Mouse (Mus musculus) stomach, embryonic 14.5 days (tissue): ENCODE measurements around the gene Rgs9. TPM values are rescaled to one million over a fixed set of nuclear protein-coding genes. Genes with fewer than 3 reads are reported as not detected.

ENCODE experiments used
- ATAC-seq: fragments of 200-750 bp; cut with Nextera tagmentation; 2 replicates; pipeline ENCODE4 v1.8.0; 2017; ENCODE audit warnings: low read depth, moderate TSS enrichment; ENCODE audit not compliant: insufficient number of reproducible peaks, insufficient read depth, low FRiP score
- H3K27ac ChIP-seq: fragments of 300-500 bp; sonication (generic); 2 replicates; pipeline ENCODE4 v1.5.1; 2014; ENCODE audit warnings: mild to moderate bottlenecking, low read length, moderate library complexity, mixed read lengths
- H3K27me3 ChIP-seq: fragments of 300-500 bp; sonication (generic); 2 replicates; pipeline ENCODE4 v1.6.1; 2014; ENCODE audit warnings: low read length, control low read depth, mixed read lengths; ENCODE audit not compliant: control insufficient read depth, insufficient read depth
- H3K36me3 ChIP-seq: fragments of 300-500 bp; sonication (generic); 2 replicates; pipeline ENCODE4 v1.6.1; 2014; ENCODE audit warnings: mild to moderate bottlenecking, control low read depth, low read length, moderate library complexity, mixed read lengths; ENCODE audit not compliant: control insufficient read depth, insufficient read depth
- H3K4me1 ChIP-seq: fragments of 300-500 bp; sonication (generic); 2 replicates; pipeline ENCODE4 v1.6.1; 2014; ENCODE audit warnings: low read length, control low read depth, mixed read lengths; ENCODE audit not compliant: control insufficient read depth, insufficient read depth
- H3K4me2 ChIP-seq: fragments of 300-500 bp; sonication (generic); replicated peaks from 2 replicates; pipeline ENCODE4 v1.6.1; 2014; ENCODE audit warnings: low read depth, low read length, control low read depth
- H3K4me3 ChIP-seq: fragments of 300-500 bp; sonication (generic); 2 replicates; pipeline ENCODE4 v1.5.1; 2014; ENCODE audit warnings: low read depth, low read length, control low read depth
- H3K9ac ChIP-seq: fragments of 300-500 bp; sonication (generic); replicated peaks from 2 replicates; pipeline ENCODE4 v1.6.1; 2014; ENCODE audit warnings: low read depth, mild to moderate bottlenecking, control low read depth, low read length, moderate library complexity, mixed read lengths
- H3K9me3 ChIP-seq: fragments of 300-500 bp; sonication (generic); 2 replicates; pipeline ENCODE4 v1.6.1; 2016; ENCODE audit warnings: low read depth, low read length, control low read depth; ENCODE audit not compliant: control insufficient read depth
- WGBS: fragments of 180-500 bp; shearing (Covaris S2); extraction: QIAGEN DNeasy Blood & Tissue Kit; methylation state at CpG from one replicate; pipeline ENCODE4 v1.1.7; 2014; 5-methylcytosine and 5-hydroxymethylcytosine counted together
- polyA plus RNA-seq: library from polyadenylated mRNA; unstranded; fragments of >200 nt; fragmentation: Nextera tagmentation; extraction: Ambion mirVana; gene quantifications from 2 replicates; pipeline ENCODE4 v1.2.1, GENCODE M21; 2014

The Rgs9 gene
- polyA plus RNA-seq, 1 experiment from 2014 or later = 1.4 TPM

- ATAC-seq = no peak
- 79% methylated on average over 1 of the region's 1 CpGs for WGBS
- no peak overlapping the region for H3K27ac ChIP-seq
Observed at GRCm38 (mm10) chr11:109284811-109285210, 13.1 kb downstream of the Rgs9 start.

DNA sequence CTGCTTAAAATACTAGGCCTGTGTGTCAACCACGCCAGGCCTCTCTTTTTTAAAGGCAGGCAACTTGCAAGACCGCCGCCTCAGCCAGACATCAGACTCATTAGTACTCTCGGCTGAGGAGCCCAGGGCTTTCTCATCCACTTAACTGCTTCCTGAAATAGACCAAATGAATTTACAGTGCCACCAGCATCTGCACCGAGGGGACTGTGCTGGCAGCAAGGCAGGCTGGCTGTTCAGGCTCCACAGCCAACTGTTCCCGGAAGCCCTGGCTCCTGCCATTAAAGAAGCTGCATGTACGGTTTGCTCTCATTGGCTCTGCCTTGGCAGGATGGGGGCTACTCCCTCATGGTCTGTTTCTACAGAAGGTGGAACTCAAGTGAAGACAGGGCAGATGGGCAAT lies 19.7 kb downstream of the Rgs9 start:
- 72% methylated on average over 7 of the region's 7 CpGs for WGBS
- no peaks in the 10 kb centered on the region for H3K27me3 ChIP-seq
- H3K9ac ChIP-seq = no peak overlapping the region
- H3K4me2 ChIP-seq = no peak overlapping the region
- H3K36me3 ChIP-seq = no peaks in the 10 kb centered on the region
- H3K9me3 ChIP-seq = no peaks in the 10 kb centered on the region
- H3K4me3 ChIP-seq = no peak overlapping the region
- H3K27ac ChIP-seq = no peak overlapping the region
- ATAC-seq = no peak
- H3K4me1 ChIP-seq = no peaks in the 10 kb centered on the region

More at GRCm38 (mm10) chr11:109284811-109285210, 13.1 kb downstream of the Rgs9 start:
- no peaks in the 10 kb centered on the region for H3K36me3 ChIP-seq
- H3K4me3 ChIP-seq = no peak overlapping the region
- no peak overlapping the region for H3K4me2 ChIP-seq
- no peaks in the 10 kb centered on the region for H3K27me3 ChIP-seq
- H3K4me1 ChIP-seq = no peaks in the 10 kb centered on the region
- no peaks in the 10 kb centered on the region for H3K9me3 ChIP-seq
- H3K9ac ChIP-seq = no peak overlapping the region

DNA sequence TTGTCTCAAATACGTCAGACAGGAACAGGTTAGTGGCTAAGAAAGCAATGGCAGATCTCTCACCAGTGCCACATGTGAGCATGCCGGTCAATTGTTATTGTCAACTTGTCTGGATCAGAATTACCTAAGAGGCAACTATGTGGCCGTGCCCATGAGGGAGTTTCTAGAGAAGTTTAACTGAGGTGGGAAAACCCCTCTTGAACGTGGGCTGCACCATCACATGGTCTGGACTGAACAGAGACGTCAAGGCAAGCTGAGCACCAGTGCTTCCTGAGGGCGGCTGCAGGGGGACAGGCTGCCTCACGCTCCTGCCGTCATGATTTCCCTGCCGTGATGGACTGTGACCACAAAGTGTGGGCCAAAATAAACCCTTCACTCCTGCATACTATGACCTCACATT lies 26.5 kb downstream of the Rgs9 start:
- no peak overlapping the region for H3K4me3 ChIP-seq
- no peak overlapping the region for H3K9ac ChIP-seq
- no peak overlapping the region for H3K4me2 ChIP-seq
- H3K4me1 ChIP-seq = 0 out of 2 replicates have a peak, but pooled peaks cover 3% of the 10 kb centered on the region
- ATAC-seq = no peak
- no peaks in the 10 kb centered on the region for H3K27me3 ChIP-seq
- no peaks in the 10 kb centered on the region for H3K9me3 ChIP-seq
- 86% methylated on average over 9 of the region's 9 CpGs for WGBS
- H3K36me3 ChIP-seq = no peaks in the 10 kb centered on the region
- no peak overlapping the region for H3K27ac ChIP-seq

DNA sequence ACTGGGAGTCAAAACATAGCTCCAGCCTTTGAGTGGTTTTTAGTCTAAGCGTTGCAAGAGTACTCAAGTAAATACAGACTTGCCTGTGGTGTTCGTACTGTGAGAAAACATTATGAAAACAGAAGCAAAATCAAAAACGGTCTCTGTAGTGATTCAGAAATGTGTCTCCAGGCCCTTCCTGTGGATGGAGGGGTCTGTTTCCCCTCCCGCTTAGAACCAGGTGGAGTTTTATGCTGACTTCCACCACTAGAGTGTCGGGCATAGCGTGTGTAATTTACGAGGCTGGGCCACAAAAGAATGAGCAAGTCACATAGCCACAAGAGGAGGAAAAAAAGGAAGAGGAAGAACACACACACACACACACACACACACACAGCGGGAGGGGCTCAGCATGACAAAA lies 27.6 kb downstream of the Rgs9 start:
- Histone ChIP-seq H3K4me2 (no peak overlapping the region), H3K4me3 (no peak overlapping the region), H3K4me1 (0 out of 2 replicates have a peak, but pooled peaks cover 3% of the 10 kb centered on the region), H3K27me3 (no peaks in the 10 kb centered on the region), H3K36me3 (no peaks in the 10 kb centered on the region), H3K27ac (no peak overlapping the region), H3K9ac (no peak overlapping the region), H3K9me3 (no peaks in the 10 kb centered on the region)
- ATAC-seq = no peak
- 62% methylated on average over 8 of the region's 8 CpGs for WGBS

- Histone ChIP-seq H3K27me3 (no peaks in the 10 kb centered on the region), H3K9me3 (no peaks in the 10 kb centered on the region), H3K36me3 (no peaks in the 10 kb centered on the region), H3K27ac (no peak overlapping the region), H3K9ac (no peak overlapping the region), H3K4me1 (0 out of 2 replicates have a peak, but pooled peaks cover 3% of the 10 kb centered on the region), H3K4me2 (no peak overlapping the region), H3K4me3 (no peak overlapping the region)
- 60% methylated on average over 16 of the region's 16 CpGs for WGBS
- no peak for ATAC-seq
Observed at GRCm38 (mm10) chr11:109269662-109270341, 28.1 kb downstream of the Rgs9 start.

GRCm38 (mm10) chr11:109269283-109269661 lies 28.7 kb downstream of the Rgs9 start:
- Histone ChIP-seq H3K4me3 (no peak overlapping the region), H3K4me1 (0 out of 2 replicates have a peak, but pooled peaks cover 3% of the 10 kb centered on the region), H3K9ac (no peak overlapping the region), H3K36me3 (no peaks in the 10 kb centered on the region), H3K27me3 (no peaks in the 10 kb centered on the region), H3K4me2 (no peak overlapping the region), H3K27ac (no peak overlapping the region), H3K9me3 (no peaks in the 10 kb centered on the region)
- ATAC-seq = no peak
- WGBS = 74% methylated on average over 5 of the region's 5 CpGs

GRCm38 (mm10) chr11:109266161-109266910 lies 31.6 kb downstream of the Rgs9 start:
- Histone ChIP-seq H3K36me3 (no peaks in the 10 kb centered on the region), H3K4me2 (no peak overlapping the region), H3K4me3 (no peak overlapping the region), H3K9ac (no peak overlapping the region), H3K27ac (no peak overlapping the region), H3K4me1 (0 out of 2 replicates have a peak, but pooled peaks cover 3% of the 10 kb centered on the region), H3K9me3 (no peaks in the 10 kb centered on the region), H3K27me3 (no peaks in the 10 kb centered on the region)
- ATAC-seq = peak; percentile 60; the same call in 1 of the 2 replicates
- WGBS = 59% methylated on average over 12 of the region's 12 CpGs

- Histone ChIP-seq H3K27me3 (no peaks in the 10 kb centered on the region), H3K4me2 (no peak overlapping the region), H3K4me1 (no peaks in the 10 kb centered on the region), H3K27ac (no peak overlapping the region), H3K36me3 (no peaks in the 10 kb centered on the region), H3K9ac (no peak overlapping the region), H3K4me3 (no peak overlapping the region), H3K9me3 (no peaks in the 10 kb centered on the region)
- ATAC-seq = no peak
- WGBS = 69% methylated on average over 11 of the region's 11 CpGs
Observed at GRCm38 (mm10) chr11:109264159-109264768, 33.7 kb downstream of the Rgs9 start.
